Mouse (Mus musculus): ENCODE measurements around the gene Evx1.
"Not testable (repeated sequence)": the region's sequence is repeated elsewhere in the genome, so short reads cannot be mapped to it uniquely, and the experiment has no call there.

Gene Evx1

DNA sequence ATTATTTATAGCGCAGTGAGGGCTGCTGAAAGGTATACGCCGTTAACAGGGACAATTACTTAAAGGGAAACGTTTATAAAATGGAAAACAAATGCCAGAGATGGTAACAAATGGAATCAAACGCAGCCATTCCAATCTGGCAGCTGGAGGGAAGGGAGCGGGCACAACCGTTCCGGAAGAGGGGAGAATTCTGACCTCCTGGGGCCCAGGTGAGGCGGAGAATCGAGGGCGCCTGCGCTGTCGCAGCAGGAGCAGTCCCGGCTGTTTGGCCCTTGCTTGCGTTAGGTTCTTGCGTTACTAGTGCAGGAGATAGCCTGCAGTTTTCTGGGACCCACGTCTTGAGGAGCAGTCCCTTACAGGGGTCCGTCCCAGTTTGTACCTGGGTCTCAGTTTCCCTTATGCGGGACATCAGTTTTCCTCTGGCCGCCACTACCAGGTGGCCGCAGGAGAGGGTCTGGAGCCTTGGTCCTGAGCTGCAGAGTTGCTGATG is 8.6 kb downstream of the Evx1 start:
- no peak for DNase-seq (ENCODE audit: low read depth)

DNA sequence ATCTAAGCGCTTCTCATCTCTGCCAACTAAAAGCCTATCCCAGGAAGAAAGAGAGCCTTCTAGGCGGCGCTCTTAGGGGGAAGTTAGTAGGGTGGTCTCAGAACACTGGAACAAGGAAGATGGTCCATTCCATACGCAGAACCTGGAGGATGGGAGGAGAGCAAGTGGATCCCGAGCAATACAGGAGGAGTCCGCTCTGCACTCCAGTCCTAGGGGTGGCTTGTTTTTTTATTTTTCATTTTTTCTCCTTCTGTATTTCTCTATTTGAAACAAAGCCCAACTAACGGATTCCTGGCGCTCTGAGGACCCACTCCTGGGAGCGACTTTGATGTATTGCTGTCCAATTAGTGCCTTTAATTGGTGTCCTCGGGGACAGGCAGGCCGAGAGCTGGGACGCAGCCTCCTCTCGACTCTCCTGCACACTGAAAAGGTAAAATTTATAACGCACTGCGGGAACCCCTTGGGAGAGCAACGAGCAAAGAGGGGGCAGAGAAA is 9.5 kb downstream of the Evx1 start:
- no peak for DNase-seq (ENCODE audit: low read depth)

DNA sequence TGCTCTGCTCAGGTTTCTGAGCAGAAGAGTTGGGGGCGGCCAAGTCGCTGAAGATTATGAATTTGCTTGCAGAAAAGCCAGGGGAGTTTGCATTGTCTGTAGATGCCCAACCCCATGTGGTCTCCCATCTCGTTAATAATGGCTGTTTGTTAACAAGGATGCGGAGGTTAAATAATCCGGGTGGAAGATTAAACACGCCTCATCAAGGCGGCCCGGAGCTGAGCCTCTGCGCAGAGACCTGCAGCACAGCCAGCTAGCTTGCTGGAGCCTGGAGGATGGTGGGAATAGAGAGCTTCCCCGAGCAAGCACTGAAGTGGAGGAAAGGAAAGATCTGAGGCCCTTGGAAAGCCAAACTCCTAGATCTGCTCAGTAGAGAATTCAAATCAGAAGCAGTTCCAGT is 10.0 kb downstream of the Evx1 start:
- DNase-seq (ENCODE audit: low read depth) = no peak

DNA sequence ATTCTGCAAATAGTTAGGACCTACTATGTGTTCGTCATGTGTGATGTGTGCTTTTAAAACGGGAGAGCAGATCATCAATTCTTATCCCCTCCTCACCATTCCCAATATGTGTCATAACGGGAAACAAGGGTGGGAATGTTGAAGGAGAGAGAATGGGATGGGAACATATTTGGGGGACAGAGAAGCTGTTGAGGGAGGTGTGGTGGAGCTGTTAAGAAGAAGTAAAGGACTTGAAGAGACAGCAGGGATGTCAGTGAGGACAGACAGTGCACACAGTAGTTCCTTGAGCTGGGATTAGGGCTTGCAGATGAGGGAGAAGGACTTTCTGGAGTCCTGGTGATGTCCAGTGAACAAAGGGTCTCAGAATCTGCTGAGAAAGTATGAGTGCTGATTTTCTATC is 10.8 kb downstream of the Evx1 start:
- no peak for DNase-seq (ENCODE audit: low read depth)

DNA sequence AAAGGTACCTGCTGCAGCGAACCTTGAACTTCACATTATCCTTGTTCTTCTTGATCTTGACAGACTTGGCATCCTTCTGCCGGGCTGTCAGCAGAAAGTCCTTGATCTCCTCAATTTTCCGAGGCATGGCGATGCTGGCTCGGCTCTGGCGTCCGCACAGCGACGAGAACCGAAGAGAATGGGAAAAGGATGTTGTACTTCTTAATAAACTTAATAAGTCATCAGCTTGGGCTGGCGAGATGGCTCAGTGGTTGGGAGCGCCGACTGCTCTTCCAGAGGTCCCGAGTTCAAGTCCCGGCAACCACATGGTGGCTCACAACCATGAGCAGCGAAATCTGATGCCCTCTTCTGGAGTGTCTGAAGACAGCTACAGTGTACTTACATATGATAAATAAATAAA is 33.5 kb downstream of the Evx1 start:
- DNase-seq (ENCODE audit: low read depth) = not testable (repeated sequence)

DNA sequence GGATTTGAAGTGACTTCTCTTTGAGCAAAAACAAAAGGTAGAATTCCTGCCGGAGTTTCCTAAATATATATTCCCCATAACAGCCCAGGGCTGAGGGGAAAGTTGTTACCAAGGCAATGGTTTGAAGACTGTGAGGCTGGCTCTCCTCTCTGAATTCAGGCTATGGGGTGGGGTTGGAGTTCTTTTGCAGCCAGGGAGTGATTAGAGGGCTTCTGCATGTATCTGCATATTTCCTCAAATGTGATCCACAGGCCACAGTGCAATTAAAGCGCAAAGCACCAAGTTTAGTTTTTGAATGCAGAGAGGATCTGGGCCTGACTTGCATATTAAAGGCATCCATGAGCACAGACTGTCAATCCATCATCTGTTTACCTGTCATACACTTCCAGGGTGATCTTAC is 52.7 kb downstream of the Evx1 start:
- no peak for DNase-seq (ENCODE audit: low read depth)

DNA sequence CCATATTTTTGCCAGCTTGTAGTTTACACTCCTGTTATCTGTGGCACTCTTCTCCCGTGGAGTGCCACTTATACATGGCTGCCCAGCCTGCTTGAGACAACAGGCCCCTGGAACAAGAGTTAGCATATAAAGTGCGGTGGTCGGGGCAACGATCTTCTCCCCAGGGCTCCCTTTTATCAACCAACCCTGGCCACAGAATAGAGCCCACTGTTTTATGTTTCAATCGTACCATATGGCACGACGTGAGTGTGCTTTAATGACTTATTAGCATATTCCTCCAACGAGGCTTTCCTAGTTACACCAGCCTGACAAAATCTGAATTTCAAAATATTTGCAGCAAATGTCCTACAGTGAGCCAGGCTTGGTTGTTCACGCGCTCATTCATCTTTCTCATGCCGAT is 53.2 kb downstream of the Evx1 start:
- no peak for DNase-seq (ENCODE audit: low read depth)

DNA sequence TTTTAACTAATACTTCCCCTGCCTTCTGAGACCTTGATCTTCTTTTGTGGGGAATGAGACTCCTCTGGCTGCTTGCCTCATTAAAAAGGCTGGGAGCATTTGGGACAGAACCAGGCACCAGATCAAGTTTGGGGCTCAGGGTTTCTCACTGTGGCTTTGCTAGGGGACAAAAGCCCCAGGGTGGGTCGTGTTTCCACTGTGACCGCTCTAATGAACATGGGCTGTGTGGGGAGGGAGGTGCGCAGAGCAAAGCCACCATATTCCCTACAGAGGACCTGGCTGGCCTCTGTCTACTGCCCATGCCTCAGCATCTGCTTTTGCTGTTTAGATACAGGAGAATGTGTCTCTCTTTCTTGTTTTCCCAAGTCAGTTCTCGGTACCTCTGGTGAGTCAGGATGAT is 53.8 kb downstream of the Evx1 start:
- no peak for DNase-seq (ENCODE audit: low read depth)
